Mouse (Mus musculus): ENCODE data around the gene Tll1. TPM values are rescaled to one million over a fixed set of nuclear protein-coding genes. Genes with fewer than 3 reads are reported as not detected.

Gene Tll1
- polyA plus RNA-seq, 1 experiment: 0.01 TPM

- H3K4me2 ChIP-seq (ENCODE audit: low read depth): no peak overlapping the region
- H3K27me3 ChIP-seq (ENCODE audit: control insufficient read depth, insufficient read depth, insufficient read length): no peaks in the 10 kb centered on the region
- H3ac ChIP-seq (ENCODE audit: control insufficient read depth, insufficient read length): no peak overlapping the region
- H3K4me3 ChIP-seq: no peak overlapping the region
- no peaks in the 10 kb centered on the region for H3K79me2 ChIP-seq (ENCODE audit: control insufficient read depth, insufficient read depth)
- H3K36me3 ChIP-seq (ENCODE audit: control insufficient read depth, insufficient read depth): no peaks in the 10 kb centered on the region
- TF ChIP-seq TCF12 (IDR thresholded peaks at IDR 0.05; ENCODE audit: insufficient read depth, poor library complexity, severe bottlenecking) (no peak), MYOG (IDR thresholded peaks at IDR 0.05; ENCODE audit: control insufficient read depth in 1 of 3, insufficient read depth in 1 of 3, insufficient read length in 2 of 3, low read depth in 2 of 3) (no peak), SRF (IDR thresholded peaks at IDR 0.05; ENCODE audit: control insufficient read depth, insufficient read length, low read depth) (no peak)
Observed at GRCm38 (mm10) chr8:64136593-64136992, 69.5 kb downstream of the Tll1 start.

DNA sequence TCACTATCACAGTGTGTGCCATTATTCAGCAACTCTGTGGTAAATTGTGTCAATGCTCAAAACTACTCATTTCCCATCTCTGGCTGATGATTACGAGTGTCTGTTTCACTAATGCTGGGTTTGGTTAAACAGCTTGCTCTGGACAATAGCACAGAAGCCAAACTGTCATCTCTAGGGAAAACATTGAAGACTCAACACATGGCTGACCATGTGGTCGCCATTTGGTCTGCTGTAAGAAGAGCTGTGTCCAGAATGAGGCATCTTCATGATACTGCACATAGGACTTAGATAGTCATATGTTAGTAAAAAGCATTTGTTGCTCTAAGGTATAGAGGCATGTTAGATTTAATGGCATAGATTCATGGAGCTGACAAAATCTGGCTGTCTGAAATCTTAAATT lies 98.9 kb downstream of the Tll1 start:
- TF ChIP-seq E2F4 (IDR thresholded peaks at IDR 0.05; ENCODE audit: insufficient read depth): no peak
- no peak for TF ChIP-seq TCF3 (IDR thresholded peaks at IDR 0.05; ENCODE audit: insufficient read length, low read depth)
- no peak for TF ChIP-seq CEBPB (IDR thresholded peaks at IDR 0.05; ENCODE audit: insufficient read depth, poor library complexity, severe bottlenecking)
- TF ChIP-seq POLR2AphosphoS2 (IDR thresholded peaks at IDR 0.05; ENCODE audit: insufficient read length, low read depth): no peak
- TF ChIP-seq REST (IDR thresholded peaks at IDR 0.05; ENCODE audit: insufficient read depth, insufficient read length): no peak
- no peak for TF ChIP-seq SRF (IDR thresholded peaks at IDR 0.05; ENCODE audit: control insufficient read depth, insufficient read length, low read depth)
- TF ChIP-seq POLR2A (IDR thresholded peaks at IDR 0.05; ENCODE audit: insufficient read length, low read depth): no peak
- no peak for TF ChIP-seq MYOG (IDR thresholded peaks at IDR 0.05; ENCODE audit: control insufficient read depth in 1 of 3, insufficient read depth in 1 of 3, insufficient read length in 2 of 3, low read depth in 2 of 3)
- TF ChIP-seq TCF12 (IDR thresholded peaks at IDR 0.05; ENCODE audit: insufficient read depth, poor library complexity, severe bottlenecking): no peak
- no peak for TF ChIP-seq MYOD1 (IDR thresholded peaks at IDR 0.05; ENCODE audit: control insufficient read depth in 1 of 3, insufficient read length in 2 of 3, low read depth in 2 of 3)
- no peak for TF ChIP-seq MAX (IDR thresholded peaks at IDR 0.05; ENCODE audit: low read depth)
- TF ChIP-seq USF1 (IDR thresholded peaks at IDR 0.05; ENCODE audit: low read depth): no peak
- Histone ChIP-seq H3K4me2 (ENCODE audit: low read depth) (no peak overlapping the region), H3K4me3 (no peak overlapping the region), H3K36me3 (ENCODE audit: control insufficient read depth, insufficient read depth) (no peaks in the 10 kb centered on the region), H3K27me3 (ENCODE audit: control insufficient read depth, insufficient read depth, insufficient read length) (no peaks in the 10 kb centered on the region), H3K79me2 (ENCODE audit: control insufficient read depth, insufficient read depth) (no peaks in the 10 kb centered on the region), H3ac (ENCODE audit: control insufficient read depth, insufficient read length) (no peak overlapping the region)

- H3K4me2 ChIP-seq (ENCODE audit: low read depth): no peak overlapping the region
- H3K4me3 ChIP-seq: no peak overlapping the region
- no peaks in the 10 kb centered on the region for H3K36me3 ChIP-seq (ENCODE audit: control insufficient read depth, insufficient read depth)
- no peaks in the 10 kb centered on the region for H3K79me2 ChIP-seq (ENCODE audit: control insufficient read depth, insufficient read depth)
- TF ChIP-seq REST (IDR thresholded peaks at IDR 0.05; ENCODE audit: insufficient read depth, insufficient read length): no peak
- TF ChIP-seq MYOG (IDR thresholded peaks at IDR 0.05; ENCODE audit: control insufficient read depth in 1 of 3, insufficient read depth in 1 of 3, insufficient read length in 2 of 3, low read depth in 2 of 3): no peak
- TF ChIP-seq TCF12 (IDR thresholded peaks at IDR 0.05; ENCODE audit: insufficient read depth, poor library complexity, severe bottlenecking): no peak
- no peak for TF ChIP-seq TCF3 (IDR thresholded peaks at IDR 0.05; ENCODE audit: insufficient read length, low read depth)
- no peak for TF ChIP-seq MYOD1 (IDR thresholded peaks at IDR 0.05; ENCODE audit: control insufficient read depth in 1 of 3, insufficient read length in 2 of 3, low read depth in 2 of 3)
- no peak for TF ChIP-seq E2F4 (IDR thresholded peaks at IDR 0.05; ENCODE audit: insufficient read depth)
- TF ChIP-seq CEBPB (IDR thresholded peaks at IDR 0.05; ENCODE audit: insufficient read depth, poor library complexity, severe bottlenecking): no peak
- no peak for TF ChIP-seq POLR2AphosphoS2 (IDR thresholded peaks at IDR 0.05; ENCODE audit: insufficient read length, low read depth)
- no peak for TF ChIP-seq USF1 (IDR thresholded peaks at IDR 0.05; ENCODE audit: low read depth)
- no peak for TF ChIP-seq SRF (IDR thresholded peaks at IDR 0.05; ENCODE audit: control insufficient read depth, insufficient read length, low read depth)
- TF ChIP-seq MAX (IDR thresholded peaks at IDR 0.05; ENCODE audit: low read depth): no peak
- no peak for TF ChIP-seq POLR2A (IDR thresholded peaks at IDR 0.05; ENCODE audit: insufficient read length, low read depth)
- no peak overlapping the region for H3ac ChIP-seq (ENCODE audit: control insufficient read depth, insufficient read length)
- no peaks in the 10 kb centered on the region for H3K27me3 ChIP-seq (ENCODE audit: control insufficient read depth, insufficient read depth, insufficient read length)
Observed at GRCm38 (mm10) chr8:64073396-64073795, 132.7 kb downstream of the Tll1 start.

GRCm38 (mm10) chr8:64059867-64060266 lies 146.2 kb downstream of the Tll1 start:
- no peak overlapping the region for H3K4me2 ChIP-seq (ENCODE audit: low read depth)
- no peaks in the 10 kb centered on the region for H3K79me2 ChIP-seq (ENCODE audit: control insufficient read depth, insufficient read depth)
- H3ac ChIP-seq (ENCODE audit: control insufficient read depth, insufficient read length): no peak overlapping the region
- no peaks in the 10 kb centered on the region for H3K36me3 ChIP-seq (ENCODE audit: control insufficient read depth, insufficient read depth)
- TF ChIP-seq POLR2AphosphoS2 (IDR thresholded peaks at IDR 0.05; ENCODE audit: insufficient read length, low read depth) (no peak), POLR2A (IDR thresholded peaks at IDR 0.05; ENCODE audit: insufficient read length, low read depth) (no peak)
- no peaks in the 10 kb centered on the region for H3K27me3 ChIP-seq (ENCODE audit: control insufficient read depth, insufficient read depth, insufficient read length)
- H3K4me3 ChIP-seq: no peak overlapping the region

DNA sequence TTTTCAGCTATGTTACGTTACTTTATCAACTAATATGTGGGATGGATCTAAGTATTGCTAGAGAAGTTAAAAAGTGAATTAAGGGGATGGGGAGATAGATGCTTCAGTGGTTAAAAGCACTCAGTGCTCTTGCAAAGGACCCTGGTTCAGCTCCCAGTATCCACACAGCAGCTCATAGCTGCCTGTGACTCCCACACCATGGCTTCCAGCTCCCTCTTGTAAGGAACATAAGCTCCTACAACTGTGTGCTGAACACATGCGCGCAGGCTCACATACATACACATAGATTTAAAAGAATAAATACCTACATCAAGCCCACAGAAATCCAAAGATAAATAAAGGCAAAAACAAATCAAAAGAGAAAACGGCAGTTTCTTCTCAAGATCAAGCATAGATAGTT lies 148.5 kb downstream of the Tll1 start:
- Histone ChIP-seq H3K79me2 (ENCODE audit: control insufficient read depth, insufficient read depth) (no peaks in the 10 kb centered on the region), H3K36me3 (ENCODE audit: control insufficient read depth, insufficient read depth) (no peaks in the 10 kb centered on the region), H3K4me2 (ENCODE audit: low read depth) (no peak overlapping the region), H3ac (ENCODE audit: control insufficient read depth, insufficient read length) (no peak overlapping the region), H3K4me3 (no peak overlapping the region), H3K27me3 (ENCODE audit: control insufficient read depth, insufficient read depth, insufficient read length) (no peaks in the 10 kb centered on the region)
- no peak for TF ChIP-seq POLR2A (IDR thresholded peaks at IDR 0.05; ENCODE audit: insufficient read length, low read depth)
- no peak for TF ChIP-seq E2F4 (IDR thresholded peaks at IDR 0.05; ENCODE audit: insufficient read depth)
- no peak for TF ChIP-seq CEBPB (IDR thresholded peaks at IDR 0.05; ENCODE audit: insufficient read depth, poor library complexity, severe bottlenecking)
- no peak for TF ChIP-seq MYOD1 (IDR thresholded peaks at IDR 0.05; ENCODE audit: control insufficient read depth in 1 of 3, insufficient read length in 2 of 3, low read depth in 2 of 3)
- TF ChIP-seq MYOG (IDR thresholded peaks at IDR 0.05; ENCODE audit: control insufficient read depth in 1 of 3, insufficient read depth in 1 of 3, insufficient read length in 2 of 3, low read depth in 2 of 3): no peak

Measured in myocyte (in vitro differentiated cells).